Mouse (Mus musculus) midbrain, embryonic 16.5 days (tissue): ENCODE measurements at regions not wholly inside any gene's neighbourhood (a gene's known extent, or its start where the extent isn't known, plus 50 kb on each side); places are given as distances from the start of the nearest gene placed in this dataset.

Experiments used
- ATAC-seq: fragments of 200-750 bp; cut with Nextera tagmentation; 2 replicates; pipeline ENCODE4 v1.8.0; 2017; ENCODE audit warnings: moderate TSS enrichment
- H3K27ac ChIP-seq: fragments of 300-500 bp; sonication (generic); 2 replicates; pipeline ENCODE4 v1.5.1; 2014; ENCODE audit warnings: mild to moderate bottlenecking, low read length, mixed read lengths
- H3K27me3 ChIP-seq: fragments of 300-500 bp; sonication (generic); 2 replicates; pipeline ENCODE4 v1.6.1; 2014; ENCODE audit warnings: low read depth, low read length, mixed read lengths; ENCODE audit not compliant: control insufficient read depth, insufficient read depth
- H3K36me3 ChIP-seq: fragments of 300-500 bp; sonication (generic); 2 replicates; pipeline ENCODE4 v1.6.1; 2014; ENCODE audit warnings: mild to moderate bottlenecking, low read length, moderate library complexity, mixed read lengths; ENCODE audit not compliant: control insufficient read depth, insufficient read depth
- H3K4me1 ChIP-seq: fragments of 300-500 bp; sonication (generic); 2 replicates; pipeline ENCODE4 v1.6.1; 2014; ENCODE audit warnings: mild to moderate bottlenecking, low read length, mixed read lengths; ENCODE audit not compliant: control insufficient read depth, insufficient read depth
- H3K4me2 ChIP-seq: fragments of 300-500 bp; sonication (generic); 2 replicates; pipeline ENCODE4 v1.6.1; 2014; ENCODE audit warnings: mild to moderate bottlenecking, low read length, mixed read lengths
- H3K4me3 ChIP-seq: fragments of 300-500 bp; sonication (generic); 2 replicates; pipeline ENCODE4 v1.5.1; 2014; ENCODE audit warnings: low read depth, mild to moderate bottlenecking, low read length, moderate library complexity, mixed read lengths
- H3K9ac ChIP-seq: fragments of 300-500 bp; sonication (generic); 2 replicates; pipeline ENCODE4 v1.6.1; 2014; ENCODE audit warnings: low read depth, low read length, mixed read lengths
- H3K9me3 ChIP-seq: fragments of 300-500 bp; sonication (generic); replicated peaks from 2 replicates; pipeline ENCODE4 v1.6.1; 2014; ENCODE audit warnings: mild to moderate bottlenecking, low read length, mixed read lengths; ENCODE audit not compliant: control insufficient read depth, poor library complexity, severe bottlenecking
- WGBS: fragments of 180-500 bp; shearing (Covaris S2); extraction: QIAGEN DNeasy Blood & Tissue Kit; methylation state at CpG from one replicate; pipeline ENCODE4 v1.1.7; 2014; 5-methylcytosine and 5-hydroxymethylcytosine counted together

DNA sequence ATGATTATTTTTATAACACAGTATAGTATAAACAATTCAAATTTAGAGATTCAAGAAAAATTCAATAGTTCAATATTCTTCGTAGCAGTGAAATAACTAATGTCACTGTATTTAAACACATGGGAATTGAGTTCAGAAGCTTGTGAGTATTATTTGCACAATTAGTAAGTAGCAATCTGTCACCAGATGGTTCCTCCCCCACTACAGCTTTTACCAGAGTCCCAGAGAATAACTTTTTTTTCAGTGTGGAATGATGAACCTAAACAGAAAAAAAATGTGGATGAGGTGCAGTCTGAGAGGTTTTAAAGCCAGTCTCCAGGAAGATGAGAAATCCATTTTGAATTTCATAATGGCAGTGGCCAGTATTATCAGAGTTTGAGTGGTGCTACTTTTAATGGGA, 414.9 kb upstream of the C9orf72 start:
- H3K4me2 ChIP-seq: no peak overlapping the region
- ATAC-seq: no peak
- no peak overlapping the region for H3K27ac ChIP-seq
- H3K27me3 ChIP-seq: no peaks in the 10 kb centered on the region
- no peak overlapping the region for H3K9ac ChIP-seq
- H3K9me3 ChIP-seq: no peaks in the 10 kb centered on the region
- no peak overlapping the region for H3K4me3 ChIP-seq
- H3K4me1 ChIP-seq: no peaks in the 10 kb centered on the region
- H3K36me3 ChIP-seq: no peaks in the 10 kb centered on the region
- WGBS: 89% methylated on average over 1 of the region's 1 CpGs

- Histone ChIP-seq H3K4me1 (no peaks in the 10 kb centered on the region), H3K36me3 (no peaks in the 10 kb centered on the region), H3K27ac (no peak overlapping the region), H3K9ac (no peak overlapping the region), H3K27me3 (no peaks in the 10 kb centered on the region), H3K9me3 (no peaks in the 10 kb centered on the region), H3K4me2 (no peak overlapping the region), H3K4me3 (no peak overlapping the region)
- ATAC-seq: no peak
- 91% methylated on average over 1 of the region's 1 CpGs for WGBS
These were observed 380.2 kb upstream of the C9orf72 start for GRCm38 (mm10) chr4:35606200-35606599.

GRCm38 (mm10) chr4:35578086-35578485, 352.1 kb upstream of the C9orf72 start:
- H3K4me1 ChIP-seq: no peaks in the 10 kb centered on the region
- H3K4me2 ChIP-seq: no peak overlapping the region
- ATAC-seq: no peak
- H3K9me3 ChIP-seq: 0 out of 2 replicates have a peak, but pooled peaks cover 2% of the 10 kb centered on the region
- H3K27ac ChIP-seq: no peak overlapping the region
- H3K4me3 ChIP-seq: no peak overlapping the region
- H3K36me3 ChIP-seq: no peaks in the 10 kb centered on the region
- no peak overlapping the region for H3K9ac ChIP-seq
- H3K27me3 ChIP-seq: no peaks in the 10 kb centered on the region
- 77% methylated on average over 1 of the region's 1 CpGs for WGBS

DNA sequence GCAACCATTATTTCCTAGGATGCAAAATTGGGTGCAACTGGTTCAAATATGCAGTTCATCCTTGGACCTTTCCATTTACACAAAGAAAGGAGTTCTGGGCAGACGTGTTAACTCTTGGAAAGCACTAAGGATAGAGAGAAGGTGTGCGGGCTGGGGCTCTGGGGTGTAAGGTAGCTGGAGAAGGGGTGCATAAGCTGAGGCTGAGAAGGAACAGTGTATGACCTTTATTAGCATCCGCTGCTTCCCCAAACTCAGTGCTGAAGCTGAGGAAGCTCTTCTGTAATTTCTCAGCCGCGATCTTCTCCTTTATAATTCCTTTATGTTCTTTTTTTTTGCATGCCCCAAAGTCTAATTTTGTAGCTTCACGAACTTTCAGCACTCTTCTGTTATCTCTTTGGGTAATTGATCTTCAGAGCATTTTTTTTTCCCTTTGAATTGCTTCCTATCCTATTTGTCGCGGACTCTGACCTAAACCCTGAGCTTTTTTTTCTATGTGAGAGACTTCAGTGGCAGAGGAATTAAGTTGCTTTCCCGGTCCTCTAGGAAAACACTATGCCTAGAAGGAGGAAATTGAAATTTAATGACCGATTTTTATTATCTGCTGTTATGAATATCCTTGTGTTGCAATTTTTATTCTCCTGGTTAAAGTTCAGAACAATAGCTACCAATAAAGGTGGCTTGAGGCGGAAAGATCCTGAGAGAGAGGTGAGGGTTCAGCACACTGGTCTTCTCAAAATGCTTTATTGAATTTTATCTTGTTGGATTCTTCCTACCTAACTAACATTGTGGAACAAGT, 349.4 kb upstream of the C9orf72 start:
- no peak overlapping the region for H3K27ac ChIP-seq
- H3K9me3 ChIP-seq: 0 out of 2 replicates have a peak, but pooled peaks cover 2% of the 10 kb centered on the region
- H3K27me3 ChIP-seq: no peaks in the 10 kb centered on the region
- no peak overlapping the region for H3K4me2 ChIP-seq
- no peak overlapping the region for H3K9ac ChIP-seq
- WGBS: 64% methylated on average over 11 of the region's 11 CpGs
- no peak overlapping the region for H3K4me3 ChIP-seq
- no peak for ATAC-seq
- no peaks in the 10 kb centered on the region for H3K36me3 ChIP-seq
- H3K4me1 ChIP-seq: no peaks in the 10 kb centered on the region

- WGBS: 40% methylated on average over 9 of the region's 9 CpGs
- Histone ChIP-seq H3K9me3 (no peaks in the 10 kb centered on the region), H3K9ac (no peak overlapping the region), H3K36me3 (no peaks in the 10 kb centered on the region), H3K4me3 (no peak overlapping the region), H3K27me3 (no peaks in the 10 kb centered on the region), H3K4me1 (no peaks in the 10 kb centered on the region), H3K4me2 (no peak overlapping the region), H3K27ac (no peak overlapping the region)
- ATAC-seq: 0 out of 2 replicates have a peak, but pooled peaks have one; percentile 28
These were observed 345.8 kb upstream of the C9orf72 start for GRCm38 (mm10) chr4:35571541-35572447.

GRCm38 (mm10) chr4:35561303-35561702, 335.3 kb upstream of the C9orf72 start:
- WGBS: 36% methylated on average over 1 of the region's 1 CpGs
- H3K9ac ChIP-seq: no peak overlapping the region
- no peaks in the 10 kb centered on the region for H3K36me3 ChIP-seq
- no peak overlapping the region for H3K27ac ChIP-seq
- H3K4me1 ChIP-seq: no peaks in the 10 kb centered on the region
- ATAC-seq: no peak
- no peak overlapping the region for H3K4me2 ChIP-seq
- no peaks in the 10 kb centered on the region for H3K27me3 ChIP-seq
- H3K4me3 ChIP-seq: no peak overlapping the region
- H3K9me3 ChIP-seq: no peaks in the 10 kb centered on the region

GRCm38 (mm10) chr4:35560004-35560403, 334.0 kb upstream of the C9orf72 start:
- H3K27me3 ChIP-seq: no peaks in the 10 kb centered on the region

GRCm38 (mm10) chr4:35553309-35553708, 327.3 kb upstream of the C9orf72 start:
- no peak overlapping the region for H3K9ac ChIP-seq
- H3K9me3 ChIP-seq: no peaks in the 10 kb centered on the region
- no peak overlapping the region for H3K27ac ChIP-seq
- no peak overlapping the region for H3K4me3 ChIP-seq
- H3K4me2 ChIP-seq: no peak overlapping the region
- no peaks in the 10 kb centered on the region for H3K36me3 ChIP-seq
- WGBS: 94% methylated on average over 1 of the region's 1 CpGs
- H3K27me3 ChIP-seq: no peaks in the 10 kb centered on the region
- H3K4me1 ChIP-seq: peaks cover 4% of the 10 kb centered on the region
- ATAC-seq: no peak

More at GRCm38 (mm10) chr4:35560004-35560403, 334.0 kb upstream of the C9orf72 start:
- Histone ChIP-seq H3K27ac (no peak overlapping the region), H3K9me3 (no peaks in the 10 kb centered on the region), H3K9ac (no peak overlapping the region), H3K36me3 (no peaks in the 10 kb centered on the region), H3K4me1 (peaks cover 4% of the 10 kb centered on the region), H3K4me2 (no peak overlapping the region), H3K4me3 (no peak overlapping the region)
- ATAC-seq: no peak
- 91% methylated on average over 2 of the region's 2 CpGs for WGBS

DNA sequence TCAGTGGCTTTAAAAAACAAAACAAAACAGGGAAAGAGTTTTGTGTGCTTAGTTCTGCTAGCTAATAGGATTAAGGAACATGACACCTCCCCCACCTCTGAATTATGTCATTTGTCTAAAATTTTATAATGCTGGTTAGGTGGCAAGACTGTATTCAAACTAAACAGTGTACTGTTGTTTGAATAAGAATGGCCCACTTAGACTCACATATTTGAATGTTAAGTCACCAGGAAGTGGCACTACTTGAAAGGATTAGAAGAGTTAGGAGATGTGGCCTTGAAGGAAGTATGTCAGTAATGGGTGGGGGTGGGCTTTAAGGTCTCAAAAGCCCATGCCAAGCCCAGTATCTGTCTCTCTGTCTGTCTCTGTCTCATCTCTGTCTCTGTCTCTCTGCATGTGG, 326.0 kb upstream of the C9orf72 start:
- no peaks in the 10 kb centered on the region for H3K9me3 ChIP-seq
- H3K4me1 ChIP-seq: peaks cover 4% of the 10 kb centered on the region
- H3K4me3 ChIP-seq: no peak overlapping the region
- ATAC-seq: no peak
- no peaks in the 10 kb centered on the region for H3K36me3 ChIP-seq
- H3K9ac ChIP-seq: no peak overlapping the region
- no peak overlapping the region for H3K27ac ChIP-seq
- no peak overlapping the region for H3K4me2 ChIP-seq
- no peaks in the 10 kb centered on the region for H3K27me3 ChIP-seq
